Mouse (Mus musculus) kidney, adult 11 months (tissue): Measurements from ENCODE around the gene Gm20888.
"Not testable (repeated sequence)": the region's sequence is repeated elsewhere in the genome, so short reads cannot be mapped to it uniquely, and the experiment has no call there.

Experiments used
- DNase-seq: peaks from one replicate; pipeline ENCODE4 v3.0.0; 2022

The Gm20888 gene

GRCm38 (mm10) chrY:70441582-70441981 is at the start of gene Gm20888:
TSS of gene Gm20888 (plus strand) at chrY:70441882.
- not testable (repeated sequence) for DNase-seq
